Mouse (Mus musculus) 3T3-L1 (cell line): ENCODE results near the gene Golga5.
A peak's percentile ranks its signal among the peaks of the same experiment; 100 is the strongest.

Experiments
- DNase-seq: peaks from one replicate; pipeline ENCODE4 v3.0.0-alpha.2; 2015; ENCODE audit warnings: low read depth, low spot score

The Golga5 gene

GRCm38 (mm10) chr12:102468894-102469764 is at the start of gene Golga5:
Gene Golga5 (plus strand): TSS chr12:102469135.
- DNase-seq: peak; percentile 91

GRCm38 (mm10) chr12:102419544-102419943 is 49.4 kb upstream of the Golga5 start:
- DNase-seq: no peak

- no peak for DNase-seq
Observed at GRCm38 (mm10) chr12:102420168-102420890, 48.6 kb upstream of the Golga5 start.

GRCm38 (mm10) chr12:102422065-102422464 is 46.9 kb upstream of the Golga5 start:
- DNase-seq: peak; percentile 93

- DNase-seq: no peak
Observed at GRCm38 (mm10) chr12:102422623-102423320, 46.2 kb upstream of the Golga5 start.

GRCm38 (mm10) chr12:102423625-102424024 is 45.3 kb upstream of the Golga5 start:
- DNase-seq: no peak

- no peak for DNase-seq
Observed at GRCm38 (mm10) chr12:102424456-102424855, 44.5 kb upstream of the Golga5 start.

- DNase-seq: no peak
Observed at GRCm38 (mm10) chr12:102425048-102425578, 43.8 kb upstream of the Golga5 start.

GRCm38 (mm10) chr12:102426285-102426684 is 42.6 kb upstream of the Golga5 start:
- no peak for DNase-seq

- DNase-seq: no peak
Observed at GRCm38 (mm10) chr12:102429656-102430055, 39.3 kb upstream of the Golga5 start.

- no peak for DNase-seq
Observed at GRCm38 (mm10) chr12:102430228-102430627, 38.7 kb upstream of the Golga5 start.

- no peak for DNase-seq
Observed at GRCm38 (mm10) chr12:102432238-102432637, 36.7 kb upstream of the Golga5 start.

- no peak for DNase-seq
Observed at GRCm38 (mm10) chr12:102434107-102434506, 34.8 kb upstream of the Golga5 start.

- DNase-seq: no peak
Observed at GRCm38 (mm10) chr12:102436939-102437526, 31.9 kb upstream of the Golga5 start.

- DNase-seq: no peak
Observed at GRCm38 (mm10) chr12:102437952-102438351, 31.0 kb upstream of the Golga5 start.

GRCm38 (mm10) chr12:102438983-102439631 is 29.8 kb upstream of the Golga5 start:
- peak; percentile 53 for DNase-seq

- peak; percentile 98 for DNase-seq
Observed at GRCm38 (mm10) chr12:102439632-102440023, 29.3 kb upstream of the Golga5 start, which contains the start of gene Lgmn. Gene Lgmn (minus strand): TSS chr12:102439813.

- no peak for DNase-seq
Observed at GRCm38 (mm10) chr12:102440551-102440950, 28.4 kb upstream of the Golga5 start.

GRCm38 (mm10) chr12:102441141-102441540 is 27.8 kb upstream of the Golga5 start:
- no peak for DNase-seq

GRCm38 (mm10) chr12:102442639-102443038 is 26.3 kb upstream of the Golga5 start:
- DNase-seq: no peak

- DNase-seq: no peak
Observed at GRCm38 (mm10) chr12:102443676-102444075, 25.3 kb upstream of the Golga5 start.
